Mouse (Mus musculus) small intestine, adult 2 months (tissue): Measurements from ENCODE around the gene Snx20. TPM values are rescaled to one million over a fixed set of nuclear protein-coding genes. Genes with fewer than 3 reads are reported as not detected.

ENCODE experiments used
- H3K27ac ChIP-seq: fragments of 200-500 bp; 2 replicates; pipeline ENCODE4 v1.5.1; 2012; ENCODE audit warnings: low read depth, low read length, control low read depth, inconsistent platforms; ENCODE audit not compliant: insufficient read depth
- H3K27me3 ChIP-seq: fragments of 200-500 bp; 2 replicates; pipeline ENCODE4 v1.6.1; 2012; ENCODE audit warnings: mild to moderate bottlenecking, moderate library complexity, low read length, inconsistent platforms; ENCODE audit not compliant: control insufficient read depth, insufficient read depth
- H3K36me3 ChIP-seq: fragments of 200-500 bp; 2 replicates; pipeline ENCODE4 v1.6.1; 2012; ENCODE audit warnings: mild to moderate bottlenecking, low read length, control low read depth, inconsistent platforms; ENCODE audit not compliant: control insufficient read depth, insufficient read depth
- H3K4me1 ChIP-seq: fragments of 200-500 bp; 2 replicates; pipeline ENCODE4 v1.6.1; 2012; ENCODE audit warnings: low read length, inconsistent platforms, mixed read lengths; ENCODE audit not compliant: control insufficient read depth, insufficient read depth, insufficient read length
- H3K4me3 ChIP-seq: fragments of 200-500 bp; 2 replicates; pipeline ENCODE4 v1.5.1; 2012; ENCODE audit warnings: low read depth, mild to moderate bottlenecking, control low read depth, inconsistent platforms, low read length, moderate library complexity
- CTCF ChIP-seq: fragments of 200-500 bp; IDR thresholded peaks from 2 replicates; pipeline ENCODE4 v1.5.1; 2012; ENCODE audit warnings: low read depth, mild to moderate bottlenecking, control low read depth, inconsistent platforms, low read length, moderate library complexity, mixed read lengths; ENCODE audit not compliant: insufficient replicate concordance, insufficient read length; ENCODE audit errors: extremely low read depth
- POLR2A ChIP-seq: fragments of 200-500 bp; IDR thresholded peaks from 2 replicates; pipeline ENCODE4 v1.6.1; 2012; ENCODE audit warnings: low read depth, mild to moderate bottlenecking, control low read depth, inconsistent platforms, low read length, moderate library complexity
- WGBS: fragments of 180-500 bp; shearing (Covaris S2); methylation state at CpG from one replicate; pipeline ENCODE4 v1.1.7; 2018; 5-methylcytosine and 5-hydroxymethylcytosine counted together
- polyA plus RNA-seq: library from polyadenylated mRNA; depleted of rRNA; stranded (reverse); fragments of >200 nt; gene quantifications from 2 replicates; pipeline ENCODE4 v1.2.3, GENCODE M21; 2012

Gene Snx20
- polyA plus RNA-seq, 1 experiment, result 210 TPM

DNA sequence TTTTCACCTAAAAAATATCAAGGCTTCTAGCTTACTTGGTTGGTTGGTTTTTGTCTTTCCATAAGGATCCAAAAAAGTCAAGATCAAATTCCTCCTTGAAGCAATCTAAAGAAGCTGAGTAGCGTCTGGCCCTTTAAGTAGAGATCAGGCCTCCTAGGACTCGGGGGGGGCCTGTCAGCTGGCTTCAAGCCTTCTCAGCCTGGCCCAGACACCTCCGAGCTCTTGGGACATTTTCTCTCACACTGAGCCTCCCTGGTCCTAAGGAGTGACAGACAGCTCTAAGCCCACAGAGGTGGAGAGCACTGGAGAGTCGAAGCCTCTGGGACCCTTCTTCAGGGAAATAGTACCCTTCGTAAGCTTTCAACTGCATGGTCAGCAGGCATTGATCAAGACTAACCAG is 37.4 kb downstream of the Snx20 start:
- Histone ChIP-seq H3K27ac (no peak overlapping the region), H3K27me3 (no peaks in the 10 kb centered on the region), H3K4me1 (no peaks in the 10 kb centered on the region), H3K36me3 (no peaks in the 10 kb centered on the region), H3K4me3 (no peak overlapping the region)
- TF ChIP-seq POLR2A (no peak), CTCF (no peak)
- WGBS, result 74% methylated on average over 5 of the region's 5 CpGs

DNA sequence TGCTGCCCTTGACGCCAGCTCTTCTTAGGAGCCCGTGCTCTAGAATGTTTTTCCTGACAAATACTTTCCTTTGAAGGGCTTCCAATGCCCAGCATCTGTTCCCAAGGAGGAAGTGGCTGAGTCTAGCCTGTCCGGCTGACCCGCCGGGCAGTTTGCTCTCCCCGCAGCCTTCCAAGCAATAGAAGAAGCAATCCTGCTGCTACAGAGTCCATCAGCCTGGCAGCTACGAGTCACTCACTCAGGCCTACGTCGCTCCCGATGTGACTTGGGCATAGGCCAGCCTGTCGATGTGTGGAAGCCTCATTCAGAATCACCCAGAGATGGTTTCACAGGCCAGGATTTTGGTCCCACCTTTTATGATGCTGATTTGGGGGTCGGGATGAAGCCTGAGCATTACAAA is 39.9 kb downstream of the Snx20 start:
- TF ChIP-seq CTCF (no peak), POLR2A (no peak)
- H3K4me3 ChIP-seq, result no peak overlapping the region
- no peak overlapping the region for H3K27ac ChIP-seq
- H3K36me3 ChIP-seq, result no peaks in the 10 kb centered on the region
- 85% methylated on average over 12 of the region's 12 CpGs for WGBS
- H3K4me1 ChIP-seq, result no peaks in the 10 kb centered on the region
- H3K27me3 ChIP-seq, result no peaks in the 10 kb centered on the region

DNA sequence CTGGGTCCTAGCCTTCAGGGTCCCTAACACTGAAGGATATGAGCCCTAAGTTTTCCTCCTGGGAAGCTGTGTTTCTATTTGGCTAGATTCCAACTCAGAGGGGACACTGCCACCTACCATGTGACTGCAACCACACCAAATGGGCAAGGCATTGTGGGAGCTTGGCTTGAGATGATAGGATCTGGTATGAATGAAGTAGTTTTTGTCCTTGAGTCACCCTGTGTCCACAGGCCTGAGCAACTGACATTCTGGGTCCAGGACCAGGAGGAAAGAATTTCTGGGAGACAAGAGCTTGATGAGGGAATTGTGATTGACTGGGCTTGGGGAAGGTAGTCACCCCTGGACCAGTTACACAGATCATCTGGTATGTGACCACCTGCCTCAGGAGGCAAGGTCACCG is 42.0 kb downstream of the Snx20 start:
- TF ChIP-seq CTCF (no peak), POLR2A (no peak)
- WGBS, result 91% methylated on average over 1 of the region's 1 CpGs
- H3K4me1 ChIP-seq, result no peaks in the 10 kb centered on the region
- H3K4me3 ChIP-seq, result no peak overlapping the region
- no peaks in the 10 kb centered on the region for H3K27me3 ChIP-seq
- H3K36me3 ChIP-seq, result no peaks in the 10 kb centered on the region
- H3K27ac ChIP-seq, result no peak overlapping the region

DNA sequence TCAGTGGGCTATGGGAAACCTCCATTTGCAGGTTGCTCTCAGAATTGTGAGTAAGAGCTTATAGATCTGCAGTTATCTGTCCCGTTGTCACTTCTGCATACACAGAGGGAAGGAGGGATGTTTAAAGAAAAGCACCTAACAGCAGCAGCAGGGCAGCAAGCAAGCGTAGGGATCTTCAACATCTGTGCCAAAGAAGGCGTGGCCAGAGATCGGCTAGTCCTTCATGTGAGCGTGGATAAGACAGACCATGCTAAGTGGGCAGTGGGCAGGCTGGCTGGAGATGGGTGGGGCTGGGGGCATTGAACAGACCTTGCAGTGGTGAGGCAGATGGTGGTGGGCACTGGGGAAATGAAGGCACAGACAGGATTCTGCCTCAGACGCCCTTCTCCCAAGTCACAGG is 45.7 kb downstream of the Snx20 start:
- Histone ChIP-seq H3K4me1 (no peaks in the 10 kb centered on the region), H3K27me3 (no peaks in the 10 kb centered on the region), H3K27ac (no peak overlapping the region), H3K4me3 (no peak overlapping the region), H3K36me3 (no peaks in the 10 kb centered on the region)
- WGBS, result 39% methylated on average over 6 of the region's 6 CpGs
- TF ChIP-seq CTCF, result no peak
- no peak for TF ChIP-seq POLR2A

DNA sequence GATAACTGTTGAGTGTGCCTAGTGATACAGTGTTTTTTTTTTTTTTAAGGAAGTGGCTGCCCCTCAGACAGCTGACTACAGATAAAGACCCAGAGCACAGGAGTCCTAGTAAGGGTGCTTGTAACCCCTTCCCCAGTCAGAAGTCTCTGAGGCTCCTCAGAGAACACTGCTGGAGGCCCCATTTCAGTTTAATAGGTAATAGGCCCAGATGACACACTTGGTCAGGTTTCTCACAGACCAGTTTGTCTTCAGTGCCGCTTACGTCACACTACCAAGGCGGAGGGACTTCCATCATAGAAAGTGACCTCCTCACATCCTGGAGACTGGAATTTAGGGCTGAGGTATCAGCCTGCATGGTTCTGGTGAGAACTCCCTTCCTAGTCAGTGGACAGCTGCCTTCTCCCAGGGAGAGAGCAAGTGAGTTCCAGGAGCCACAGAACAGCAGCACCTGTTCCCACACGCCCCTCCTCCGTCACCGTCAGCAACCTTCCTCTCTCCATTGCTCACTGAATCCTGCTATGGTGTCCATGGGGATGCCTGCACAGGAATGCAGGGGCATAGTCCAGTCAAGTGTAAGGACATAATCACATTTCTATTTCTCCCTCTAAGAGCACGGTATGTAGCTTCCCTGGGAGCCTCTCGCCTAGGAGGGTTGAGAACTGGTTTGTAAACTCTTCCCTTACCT is 47.6 kb downstream of the Snx20 start:
- no peak for TF ChIP-seq CTCF
- no peak for TF ChIP-seq POLR2A
- no peaks in the 10 kb centered on the region for H3K27me3 ChIP-seq
- H3K4me1 ChIP-seq, result no peaks in the 10 kb centered on the region
- H3K36me3 ChIP-seq, result no peaks in the 10 kb centered on the region
- no peak overlapping the region for H3K27ac ChIP-seq
- WGBS, result 89% methylated on average over 8 of the region's 8 CpGs
- no peak overlapping the region for H3K4me3 ChIP-seq

DNA sequence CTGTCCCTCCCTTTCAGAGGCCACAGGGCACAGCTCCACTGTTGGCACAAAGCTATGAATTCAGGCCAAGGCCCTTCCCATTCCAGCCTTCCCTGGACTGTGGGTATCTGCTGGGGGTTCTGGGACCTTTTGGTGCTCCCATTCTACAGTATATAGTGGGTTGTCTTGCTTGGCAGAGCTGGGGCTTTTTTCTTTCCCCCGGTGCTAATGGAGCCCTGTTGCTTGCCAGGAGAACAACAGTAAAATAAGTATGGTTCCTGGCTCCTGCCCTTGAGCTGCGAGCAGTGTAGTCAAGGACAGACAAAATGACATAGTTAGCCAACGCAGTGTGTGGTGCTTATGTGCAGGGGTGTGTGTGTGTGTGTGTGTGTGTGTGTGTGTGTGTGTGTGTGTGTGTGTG is 52.1 kb downstream of the Snx20 start:
- no peaks in the 10 kb centered on the region for H3K27me3 ChIP-seq
- peaks cover 5% of the 10 kb centered on the region; the same call in 1 of the 2 replicates for H3K4me1 ChIP-seq
- TF ChIP-seq CTCF (no peak), POLR2A (no peak)
- no peaks in the 10 kb centered on the region for H3K36me3 ChIP-seq
- no peak overlapping the region for H3K4me3 ChIP-seq
- 86% methylated on average over 3 of the region's 3 CpGs for WGBS
- no peak overlapping the region for H3K27ac ChIP-seq

DNA sequence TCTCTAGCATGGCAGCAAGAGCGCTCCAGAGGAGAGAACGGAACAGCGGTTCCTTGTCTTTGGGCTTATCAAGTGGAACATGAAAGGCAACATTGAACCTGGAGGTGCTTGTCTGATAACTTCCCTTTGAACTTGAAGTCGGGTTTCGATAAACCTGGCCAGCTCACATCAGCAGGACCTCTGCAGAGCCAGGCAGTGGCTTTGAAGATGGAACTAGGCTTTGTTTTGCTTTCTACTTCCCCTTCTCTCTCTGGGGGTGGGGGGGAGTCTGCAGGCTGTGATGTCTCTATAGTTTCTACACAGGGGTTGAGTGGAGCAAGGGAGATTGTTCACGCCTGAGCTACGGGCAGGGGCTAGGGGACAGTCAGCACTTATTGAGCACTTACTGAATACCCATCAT is 55.1 kb downstream of the Snx20 start:
- Histone ChIP-seq H3K4me3 (no peak overlapping the region), H3K27ac (no peak overlapping the region), H3K4me1 (peaks cover 8% of the 10 kb centered on the region), H3K27me3 (no peaks in the 10 kb centered on the region), H3K36me3 (no peaks in the 10 kb centered on the region)
- TF ChIP-seq CTCF (no peak), POLR2A (no peak)
- 26% methylated on average over 7 of the region's 7 CpGs for WGBS
